Mouse (Mus musculus) megakaryocyte, embryonic 14.5 days (primary cell): ENCODE results near the gene Lhfpl2.

Source experiments
- FLI1 ChIP-seq: IDR thresholded peaks from 2 replicates; pipeline ENCODE4 v1.6.1; 2012; ENCODE audit warnings: low read length, inconsistent platforms, mixed read lengths
- GATA1 ChIP-seq: IDR thresholded peaks from 3 replicates; pipeline ENCODE4 v1.6.1; 2012; ENCODE audit warnings: mixed read lengths, low read length, inconsistent platforms, borderline replicate concordance

- TF ChIP-seq GATA1 = no peak
- no peak for TF ChIP-seq FLI1
Measured at GRCm38 (mm10) chr13:94050036-94050435, 7.6 kb upstream of the Lhfpl2 start.
